Mouse (Mus musculus): Measurements from ENCODE around the gene Pebp1.

GRCm38 (mm10) chr5:117313909-117314308 is 26.5 kb upstream of the Pebp1 start:
- TF ChIP-seq CTCF (IDR thresholded peaks at IDR 0.05; ENCODE audit: low read depth, low read length) = no peak
- no peak for TF ChIP-seq EP300 (IDR thresholded peaks at IDR 0.05; ENCODE audit: insufficient read depth, low read depth, low read length)

Data from ES-Bruce4 (cell line).